Mouse (Mus musculus): ENCODE results near the gene Dppa1. TPM values are rescaled to one million over a fixed set of nuclear protein-coding genes. Genes with fewer than 3 reads are reported as not detected.
A peak's percentile ranks its signal among the peaks of the same experiment; 100 is the strongest.
"Not testable (repeated sequence)": the region's sequence is repeated elsewhere in the genome, so short reads cannot be mapped to it uniquely, and the experiment has no call there.

Dppa1 gene
- polyA plus RNA-seq, 1 experiment from 2014 or later: not detected

DNA sequence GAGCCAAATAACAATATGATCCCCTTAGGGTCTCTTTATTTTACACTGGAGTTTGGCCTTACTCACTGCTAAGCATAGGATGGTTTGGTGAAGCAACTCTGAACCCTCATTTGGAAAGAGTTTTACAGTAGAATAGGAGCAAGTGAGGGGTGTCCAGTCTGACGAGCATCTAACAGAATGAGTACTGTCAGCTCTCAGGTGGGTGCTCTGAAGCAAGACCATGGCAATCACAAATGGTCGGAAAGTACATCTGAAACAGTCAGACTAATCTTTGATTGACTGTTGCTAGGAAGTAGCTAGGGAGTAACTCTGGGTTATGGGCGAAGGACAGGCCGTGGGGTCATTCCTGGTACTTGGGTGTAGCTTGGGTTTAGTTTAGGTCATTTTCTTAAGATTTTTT lies 6.5 kb upstream of the Dppa1 start:
- ATAC-seq (ENCODE audit: low FRiP score, low TSS enrichment); H3K4me3 ChIP-seq (replicated peaks; ENCODE audit: low read depth, low read length); H3K27ac ChIP-seq (replicated peaks; ENCODE audit: low read depth, low read length); DNase-seq; H3K9me3 ChIP-seq (ENCODE audit: control insufficient read depth, low read length); H3K27me3 ChIP-seq (ENCODE audit: control insufficient read depth, insufficient read depth, low read length); H3K9ac ChIP-seq (replicated peaks; ENCODE audit: low read length); H3K4me1 ChIP-seq (ENCODE audit: control insufficient read depth, insufficient read depth, low read length); H3K36me3 ChIP-seq (ENCODE audit: control insufficient read depth, insufficient read depth, low read length); H3K4me2 ChIP-seq (ENCODE audit: low read length): not testable (repeated sequence)
- WGBS: 77% methylated on average over 4 of the region's 4 CpGs

DNA sequence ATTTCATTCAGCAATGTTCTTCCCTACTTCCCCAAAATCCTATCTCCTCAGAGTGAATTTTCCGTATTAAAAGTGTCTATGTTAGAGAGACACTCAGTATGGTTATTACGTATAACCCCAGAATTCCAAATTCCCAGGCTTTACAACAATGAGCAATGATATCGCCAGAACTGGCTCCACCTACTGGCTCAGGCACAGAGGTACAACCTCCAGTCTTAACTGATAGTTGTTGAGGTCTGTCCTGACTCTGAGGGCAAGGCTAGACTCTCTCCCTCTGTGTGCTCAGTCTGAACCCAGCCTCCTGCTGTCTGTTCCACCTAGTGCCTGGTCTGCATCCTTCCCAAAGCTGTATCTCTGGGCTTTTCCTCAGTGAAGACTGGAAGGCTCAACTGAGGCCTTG lies 2.6 kb upstream of the Dppa1 start:
- no peaks in the 10 kb centered on the region for H3K36me3 ChIP-seq (ENCODE audit: control insufficient read depth, insufficient read depth, low read length)
- no peak overlapping the region for H3K4me2 ChIP-seq (ENCODE audit: low read length)
- 31% methylated on average over 3 of the region's 3 CpGs for WGBS
- H3K4me3 ChIP-seq (replicated peaks; ENCODE audit: low read depth, low read length): no peak overlapping the region
- peak; percentile 67 for ATAC-seq (ENCODE audit: low FRiP score, low TSS enrichment)
- no peaks in the 10 kb centered on the region for H3K9me3 ChIP-seq (ENCODE audit: control insufficient read depth, low read length)
- H3K9ac ChIP-seq (replicated peaks; ENCODE audit: low read length): no peak overlapping the region
- no peaks in the 10 kb centered on the region for H3K27me3 ChIP-seq (ENCODE audit: control insufficient read depth, insufficient read depth, low read length)
- no peaks in the 10 kb centered on the region for H3K4me1 ChIP-seq (ENCODE audit: control insufficient read depth, insufficient read depth, low read length)
- DNase-seq: peak; percentile 76
- no peak overlapping the region for H3K27ac ChIP-seq (replicated peaks; ENCODE audit: low read depth, low read length)

DNA sequence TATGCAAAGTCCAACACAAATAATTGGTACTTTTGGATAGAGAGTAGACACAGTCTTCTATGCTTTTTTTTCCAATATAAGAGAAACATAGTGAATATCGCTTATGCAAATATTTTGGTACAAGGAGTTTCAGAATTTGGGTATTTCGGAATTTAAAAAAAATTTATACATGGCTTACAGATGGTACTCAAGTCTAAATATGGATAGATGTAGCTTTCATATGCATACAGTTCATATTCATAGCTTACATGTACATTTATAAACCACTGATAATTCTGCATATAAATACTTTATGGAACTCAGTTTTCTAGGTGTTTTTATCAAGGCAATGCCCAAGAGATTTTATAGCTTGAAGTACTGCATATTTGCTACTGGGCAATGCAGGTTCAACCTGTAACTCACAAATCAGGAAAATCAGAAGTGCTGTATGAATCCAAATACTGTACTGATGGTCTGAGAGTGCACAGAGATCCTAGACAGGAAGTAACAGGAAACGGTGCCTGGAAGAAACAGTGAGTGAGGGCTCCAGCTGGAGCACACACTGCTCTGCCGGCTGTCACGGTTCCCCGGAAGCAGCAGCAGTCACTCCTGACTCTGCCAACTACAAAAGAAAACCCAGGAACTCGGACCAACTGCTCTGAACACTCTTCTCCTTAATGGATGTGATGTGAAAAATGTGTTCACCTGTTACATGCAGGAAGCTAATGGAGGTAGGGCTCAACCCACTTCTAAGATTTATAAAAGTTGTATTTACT lies 8.5 kb downstream of the Dppa1 start:
- Histone ChIP-seq H3K27ac (replicated peaks; ENCODE audit: low read depth, low read length) (no peak overlapping the region), H3K36me3 (ENCODE audit: control insufficient read depth, insufficient read depth, low read length) (no peaks in the 10 kb centered on the region), H3K4me2 (ENCODE audit: low read length) (no peak overlapping the region), H3K4me1 (ENCODE audit: control insufficient read depth, insufficient read depth, low read length) (no peaks in the 10 kb centered on the region), H3K4me3 (replicated peaks; ENCODE audit: low read depth, low read length) (no peak overlapping the region), H3K9ac (replicated peaks; ENCODE audit: low read length) (no peak overlapping the region), H3K9me3 (ENCODE audit: control insufficient read depth, low read length) (no peaks in the 10 kb centered on the region), H3K27me3 (ENCODE audit: control insufficient read depth, insufficient read depth, low read length) (no peaks in the 10 kb centered on the region)
- ATAC-seq (ENCODE audit: low FRiP score, low TSS enrichment): no peak
- DNase-seq: no peak
- WGBS: 71% methylated on average over 7 of the region's 7 CpGs

DNA sequence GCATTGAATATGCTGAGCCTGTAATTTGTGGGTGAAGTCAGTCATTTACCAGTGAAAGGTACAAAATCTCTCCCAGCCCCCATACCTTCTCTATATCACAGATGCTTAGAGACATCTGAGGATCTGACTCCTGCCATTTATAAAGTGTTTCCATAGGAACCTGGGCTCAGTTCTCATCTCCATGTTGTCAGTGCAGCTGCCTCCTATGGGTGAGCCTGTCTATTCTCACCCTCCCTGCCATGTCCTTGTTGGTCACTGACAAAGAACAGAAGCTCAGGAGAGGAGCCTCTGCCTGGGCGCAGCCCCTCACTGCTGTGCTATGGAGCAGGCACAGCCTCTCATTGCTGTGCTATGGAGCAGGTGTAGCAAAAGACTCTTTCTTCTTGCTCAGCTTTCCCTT lies 9.1 kb downstream of the Dppa1 start:
- Histone ChIP-seq H3K4me1 (ENCODE audit: control insufficient read depth, insufficient read depth, low read length) (no peaks in the 10 kb centered on the region), H3K27ac (replicated peaks; ENCODE audit: low read depth, low read length) (no peak overlapping the region), H3K36me3 (ENCODE audit: control insufficient read depth, insufficient read depth, low read length) (no peaks in the 10 kb centered on the region), H3K9ac (replicated peaks; ENCODE audit: low read length) (no peak overlapping the region), H3K4me3 (replicated peaks; ENCODE audit: low read depth, low read length) (no peak overlapping the region), H3K9me3 (ENCODE audit: control insufficient read depth, low read length) (no peaks in the 10 kb centered on the region), H3K4me2 (ENCODE audit: low read length) (no peak overlapping the region), H3K27me3 (ENCODE audit: control insufficient read depth, insufficient read depth, low read length) (no peaks in the 10 kb centered on the region)
- 88% methylated on average over 1 of the region's 1 CpGs for WGBS
- ATAC-seq (ENCODE audit: low FRiP score, low TSS enrichment) (no peak), DNase-seq (peak; percentile 2)

DNA sequence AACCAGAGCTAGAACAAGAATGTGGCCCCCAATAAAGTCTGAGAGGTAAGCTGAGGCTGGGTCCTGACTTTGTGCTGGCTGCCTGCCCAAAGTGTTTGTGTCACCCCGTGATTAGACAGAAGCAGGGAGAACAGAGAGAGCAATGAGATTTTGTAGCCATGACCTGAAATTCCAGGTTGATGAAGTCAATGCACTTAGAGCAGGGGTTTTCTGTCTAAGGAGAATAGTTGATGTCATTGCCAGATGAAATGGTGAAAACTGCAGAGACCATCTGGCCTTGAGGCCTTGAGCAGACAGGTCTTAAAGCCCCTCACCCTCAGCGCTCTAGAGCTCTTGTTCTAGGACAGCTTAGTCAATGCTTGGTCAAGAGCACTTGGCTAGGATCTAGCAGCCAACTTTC lies 36.6 kb downstream of the Dppa1 start:
- ATAC-seq (ENCODE audit: low FRiP score, low TSS enrichment) (no peak), DNase-seq (no peak)
- Histone ChIP-seq H3K27me3 (ENCODE audit: control insufficient read depth, insufficient read depth, low read length) (no peaks in the 10 kb centered on the region), H3K36me3 (ENCODE audit: control insufficient read depth, insufficient read depth, low read length) (no peaks in the 10 kb centered on the region), H3K4me3 (replicated peaks; ENCODE audit: low read depth, low read length) (no peak overlapping the region), H3K4me2 (ENCODE audit: low read length) (no peak overlapping the region), H3K9ac (replicated peaks; ENCODE audit: low read length) (no peak overlapping the region), H3K27ac (replicated peaks; ENCODE audit: low read depth, low read length) (no peak overlapping the region), H3K9me3 (ENCODE audit: control insufficient read depth, low read length) (no peaks in the 10 kb centered on the region), H3K4me1 (ENCODE audit: control insufficient read depth, insufficient read depth, low read length) (no peaks in the 10 kb centered on the region)
- WGBS: 94% methylated on average over 2 of the region's 2 CpGs

GRCm38 (mm10) chr11:46582741-46583140 lies 46.3 kb downstream of the Dppa1 start:
- Histone ChIP-seq H3K36me3 (ENCODE audit: control insufficient read depth, insufficient read depth, low read length) (no peaks in the 10 kb centered on the region), H3K9ac (replicated peaks; ENCODE audit: low read length) (no peak overlapping the region), H3K4me2 (ENCODE audit: low read length) (no peak overlapping the region), H3K4me3 (replicated peaks; ENCODE audit: low read depth, low read length) (no peak overlapping the region), H3K4me1 (ENCODE audit: control insufficient read depth, insufficient read depth, low read length) (no peaks in the 10 kb centered on the region), H3K9me3 (ENCODE audit: control insufficient read depth, low read length) (no peaks in the 10 kb centered on the region), H3K27me3 (ENCODE audit: control insufficient read depth, insufficient read depth, low read length) (no peaks in the 10 kb centered on the region), H3K27ac (replicated peaks; ENCODE audit: low read depth, low read length) (no peak overlapping the region)
- WGBS: 85% methylated on average over 5 of the region's 5 CpGs
- ATAC-seq (ENCODE audit: low FRiP score, low TSS enrichment) (no peak), DNase-seq (no peak)

DNA sequence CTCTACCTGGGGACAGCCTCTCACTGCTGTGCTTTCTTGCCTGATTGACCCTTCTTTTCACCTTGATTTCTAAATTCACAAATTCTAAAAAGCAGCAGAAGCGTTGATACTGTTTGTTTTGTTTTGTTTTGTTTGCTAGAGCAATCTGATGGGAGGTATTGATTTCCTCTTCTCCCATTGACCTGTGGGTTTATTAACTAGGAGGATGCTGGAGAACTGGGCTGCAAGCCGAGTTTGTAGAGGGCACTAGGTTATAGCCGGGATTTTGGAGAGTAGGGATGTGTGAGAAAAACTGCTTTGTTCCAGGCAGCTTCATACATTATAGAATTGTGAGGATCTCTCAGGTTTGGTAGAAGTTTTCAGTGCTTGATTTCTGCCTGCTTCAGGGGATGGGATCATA lies 48.6 kb downstream of the Dppa1 start:
- no peak overlapping the region for H3K4me2 ChIP-seq (ENCODE audit: low read length)
- no peaks in the 10 kb centered on the region for H3K9me3 ChIP-seq (ENCODE audit: control insufficient read depth, low read length)
- no peaks in the 10 kb centered on the region for H3K36me3 ChIP-seq (ENCODE audit: control insufficient read depth, insufficient read depth, low read length)
- H3K4me3 ChIP-seq (replicated peaks; ENCODE audit: low read depth, low read length): no peak overlapping the region
- no peaks in the 10 kb centered on the region for H3K27me3 ChIP-seq (ENCODE audit: control insufficient read depth, insufficient read depth, low read length)
- no peak overlapping the region for H3K9ac ChIP-seq (replicated peaks; ENCODE audit: low read length)
- no peak for DNase-seq
- no peak overlapping the region for H3K27ac ChIP-seq (replicated peaks; ENCODE audit: low read depth, low read length)
- no peak for ATAC-seq (ENCODE audit: low FRiP score, low TSS enrichment)
- no peaks in the 10 kb centered on the region for H3K4me1 ChIP-seq (ENCODE audit: control insufficient read depth, insufficient read depth, low read length)
- 85% methylated on average over 3 of the region's 3 CpGs for WGBS

GRCm38 (mm10) chr11:46578771-46579281 lies 50.2 kb downstream of the Dppa1 start:
- Histone ChIP-seq H3K36me3 (ENCODE audit: control insufficient read depth, insufficient read depth, low read length) (no peaks in the 10 kb centered on the region), H3K9ac (replicated peaks; ENCODE audit: low read length) (no peak overlapping the region), H3K4me2 (ENCODE audit: low read length) (no peak overlapping the region), H3K9me3 (ENCODE audit: control insufficient read depth, low read length) (no peaks in the 10 kb centered on the region), H3K4me3 (replicated peaks; ENCODE audit: low read depth, low read length) (no peak overlapping the region), H3K27me3 (ENCODE audit: control insufficient read depth, insufficient read depth, low read length) (no peaks in the 10 kb centered on the region), H3K4me1 (ENCODE audit: control insufficient read depth, insufficient read depth, low read length) (no peaks in the 10 kb centered on the region), H3K27ac (replicated peaks; ENCODE audit: low read depth, low read length) (no peak overlapping the region)
- no peak for ATAC-seq (ENCODE audit: low FRiP score, low TSS enrichment)
- 76% methylated on average over 5 of the region's 5 CpGs for WGBS
- DNase-seq: no peak

GRCm38 (mm10) chr11:46571327-46571726 lies 57.7 kb downstream of the Dppa1 start, which contains the start of gene BC053393:
TSS of gene BC053393 (plus strand) at chr11:46571536.
- Histone ChIP-seq H3K4me1 (ENCODE audit: control insufficient read depth, insufficient read depth, low read length) (no peaks in the 10 kb centered on the region), H3K9me3 (ENCODE audit: control insufficient read depth, low read length) (no peaks in the 10 kb centered on the region), H3K4me3 (replicated peaks; ENCODE audit: low read depth, low read length) (no peak within 1 kb of the TSS), H3K36me3 (ENCODE audit: control insufficient read depth, insufficient read depth, low read length) (no peaks in the 10 kb centered on the region), H3K27ac (replicated peaks; ENCODE audit: low read depth, low read length) (no peak within 1 kb of the TSS), H3K27me3 (ENCODE audit: control insufficient read depth, insufficient read depth, low read length) (no peaks in the 10 kb centered on the region), H3K4me2 (ENCODE audit: low read length) (no peak within 1 kb of the TSS), H3K9ac (replicated peaks; ENCODE audit: low read length) (no peak within 1 kb of the TSS)
- WGBS: 87% methylated on average over 1 of the region's 1 CpGs
- DNase-seq (no peak), ATAC-seq (ENCODE audit: low FRiP score, low TSS enrichment) (no peak)

All from midbrain, embryonic 14.5 days (tissue).